Mouse (Mus musculus): ENCODE measurements around the gene Fbxo44.

Fbxo44 gene

GRCm38 (mm10) chr4:148165551-148165950 lies 5.3 kb upstream of the Fbxo44 start:
- no peak for DNase-seq (ENCODE audit: low spot score)

DNA sequence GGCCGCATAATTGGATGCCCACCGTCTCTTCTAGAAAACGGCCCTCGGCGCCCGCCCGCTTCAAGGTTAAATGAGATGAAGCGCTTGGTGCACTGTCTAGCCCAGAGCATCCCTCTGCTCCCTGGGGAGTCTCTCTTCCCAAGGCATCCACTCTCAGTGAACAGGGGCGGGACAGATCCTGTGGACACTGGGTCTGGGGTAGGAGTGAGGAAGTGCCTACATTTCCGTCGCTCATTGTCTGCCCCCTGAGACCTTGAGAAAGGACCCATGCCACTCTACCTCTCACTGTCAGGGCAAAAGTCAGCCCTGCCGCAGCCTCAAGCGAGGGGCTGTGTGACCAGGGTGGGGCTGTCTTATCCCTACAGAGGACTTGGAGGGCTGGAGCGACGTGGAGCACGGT lies 4.2 kb upstream of the Fbxo44 start:
- DNase-seq (ENCODE audit: low spot score), result no peak

DNA sequence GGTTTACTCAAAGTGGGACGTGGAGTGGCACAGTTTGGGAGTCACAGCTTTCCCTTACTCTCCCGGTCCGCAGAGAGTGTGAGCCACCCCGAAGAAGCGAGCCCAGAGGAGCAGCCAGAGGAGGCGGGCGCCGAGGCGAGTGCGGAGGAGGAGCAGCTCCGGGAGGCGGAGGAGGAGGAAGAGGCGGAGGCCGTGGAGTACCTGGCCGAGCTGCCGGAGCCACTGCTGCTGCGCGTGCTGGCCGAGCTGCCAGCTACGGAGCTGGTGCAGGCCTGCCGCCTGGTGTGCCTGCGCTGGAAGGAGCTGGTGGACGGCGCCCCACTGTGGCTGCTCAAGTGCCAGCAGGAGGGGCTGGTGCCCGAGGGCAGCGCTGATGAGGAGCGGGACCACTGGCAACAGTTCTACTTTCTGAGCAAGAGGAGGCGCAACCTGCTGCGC lies 3.7 kb upstream of the Fbxo44 start:
- DNase-seq (ENCODE audit: low spot score), result peak; percentile 91

DNA sequence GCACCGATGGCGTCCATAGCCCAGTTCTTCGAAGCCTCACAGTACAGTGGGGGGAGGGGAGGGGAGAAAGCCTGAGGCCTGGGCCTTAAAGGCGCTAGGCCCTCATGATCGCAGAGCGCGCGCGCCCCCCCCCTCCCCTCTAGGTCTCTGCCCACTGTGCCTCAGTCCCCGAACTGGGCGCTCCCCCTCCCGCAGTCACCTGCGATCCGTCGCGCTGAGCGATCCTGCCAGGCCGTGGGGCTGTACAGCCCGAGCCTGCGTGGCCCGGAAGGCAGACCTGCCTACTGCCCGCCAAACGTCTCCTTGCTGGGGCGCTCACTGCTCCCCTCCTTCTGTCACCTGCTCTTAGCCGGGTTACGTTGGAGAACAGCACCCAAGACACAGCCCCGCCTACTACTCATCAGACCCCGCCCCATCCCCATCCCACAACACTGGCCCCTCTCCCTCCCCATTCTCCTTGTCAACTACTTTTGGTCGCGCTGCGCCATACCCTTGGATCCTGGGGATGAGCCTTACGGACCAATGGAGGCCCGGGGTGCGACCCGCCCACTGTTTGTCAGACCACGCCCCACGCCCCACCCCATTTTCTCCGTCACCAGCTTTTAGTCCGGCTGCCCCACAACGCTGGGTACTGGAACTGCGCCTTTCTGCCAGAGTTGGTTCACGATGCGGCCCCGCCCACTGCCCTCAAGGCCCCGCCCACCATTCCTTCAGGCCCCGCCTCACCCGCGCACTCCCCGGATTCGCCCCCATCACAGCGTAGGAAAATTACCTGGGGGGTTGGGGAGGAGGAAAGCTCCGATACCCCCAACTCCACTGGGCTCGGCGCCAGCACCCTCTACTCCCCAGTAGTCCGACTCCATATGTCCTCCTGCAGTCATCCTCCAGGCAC lies 492 bp downstream of the Fbxo44 start:
- peak; percentile 98 for DNase-seq (ENCODE audit: low spot score)

GRCm38 (mm10) chr4:148158436-148159348 lies 1.6 kb downstream of the Fbxo44 start:
- peak; percentile 47 for DNase-seq (ENCODE audit: low spot score)

DNA sequence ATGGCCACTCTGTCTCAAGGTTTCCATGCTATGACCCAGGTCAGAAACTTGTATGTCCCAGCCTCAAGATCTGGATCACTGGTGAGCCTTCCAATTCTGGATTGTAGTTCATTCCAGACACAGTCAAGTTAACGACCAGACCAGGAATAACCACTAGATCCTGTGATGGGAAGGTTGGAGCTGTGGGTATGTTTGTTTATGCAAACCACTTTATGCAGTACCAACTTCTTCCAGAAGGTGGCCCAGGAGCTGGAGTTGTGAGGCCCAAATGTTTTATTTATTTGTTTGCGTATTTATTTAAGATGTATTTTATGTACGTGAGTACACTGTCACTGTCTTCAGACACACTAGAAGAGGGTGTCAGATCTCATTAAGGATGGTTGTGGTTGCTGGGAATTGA lies 5.3 kb downstream of the Fbxo44 start:
- peak; percentile 73 for DNase-seq (ENCODE audit: low spot score)

DNA sequence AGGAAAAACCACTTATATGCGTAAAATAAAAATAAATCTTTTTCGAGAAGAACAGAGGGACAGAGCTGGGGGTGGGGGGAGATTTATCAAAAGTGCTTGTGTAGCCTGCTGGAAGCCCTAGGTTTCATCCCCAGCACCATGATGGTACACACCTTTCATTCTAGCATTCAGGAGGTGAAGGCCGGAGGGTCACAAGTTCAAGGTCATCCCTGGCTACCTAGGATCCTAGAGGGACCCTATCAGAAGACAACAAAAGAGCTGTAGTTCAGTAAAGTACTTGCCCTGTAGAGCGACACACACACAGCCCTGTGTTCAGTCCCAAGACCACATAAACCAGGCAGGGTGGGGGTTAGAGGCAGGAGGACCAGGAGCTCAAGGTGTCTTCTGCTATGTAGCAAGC lies 6.3 kb downstream of the Fbxo44 start:
- no peak for DNase-seq (ENCODE audit: low spot score)

DNA sequence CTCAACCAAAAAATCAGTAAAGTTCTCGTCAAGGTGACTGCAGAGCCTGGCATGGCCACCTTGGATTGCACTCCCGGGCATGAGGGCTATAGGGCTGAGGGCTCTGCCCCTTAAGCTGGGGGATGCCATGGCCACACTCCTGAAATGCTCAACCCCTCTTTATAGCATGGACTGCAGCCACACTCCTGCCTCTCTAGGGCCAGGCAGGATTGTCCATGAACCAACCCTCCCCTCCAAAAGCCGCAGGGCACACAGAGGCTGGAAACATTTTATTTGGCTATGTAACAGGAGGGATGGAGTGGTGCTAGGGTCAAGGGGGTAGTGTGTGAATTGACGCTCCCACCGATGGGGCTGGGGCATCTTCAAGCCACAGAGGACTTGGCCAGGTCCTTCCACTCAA lies 7.7 kb downstream of the Fbxo44 start:
- DNase-seq (ENCODE audit: low spot score), result no peak

DNA sequence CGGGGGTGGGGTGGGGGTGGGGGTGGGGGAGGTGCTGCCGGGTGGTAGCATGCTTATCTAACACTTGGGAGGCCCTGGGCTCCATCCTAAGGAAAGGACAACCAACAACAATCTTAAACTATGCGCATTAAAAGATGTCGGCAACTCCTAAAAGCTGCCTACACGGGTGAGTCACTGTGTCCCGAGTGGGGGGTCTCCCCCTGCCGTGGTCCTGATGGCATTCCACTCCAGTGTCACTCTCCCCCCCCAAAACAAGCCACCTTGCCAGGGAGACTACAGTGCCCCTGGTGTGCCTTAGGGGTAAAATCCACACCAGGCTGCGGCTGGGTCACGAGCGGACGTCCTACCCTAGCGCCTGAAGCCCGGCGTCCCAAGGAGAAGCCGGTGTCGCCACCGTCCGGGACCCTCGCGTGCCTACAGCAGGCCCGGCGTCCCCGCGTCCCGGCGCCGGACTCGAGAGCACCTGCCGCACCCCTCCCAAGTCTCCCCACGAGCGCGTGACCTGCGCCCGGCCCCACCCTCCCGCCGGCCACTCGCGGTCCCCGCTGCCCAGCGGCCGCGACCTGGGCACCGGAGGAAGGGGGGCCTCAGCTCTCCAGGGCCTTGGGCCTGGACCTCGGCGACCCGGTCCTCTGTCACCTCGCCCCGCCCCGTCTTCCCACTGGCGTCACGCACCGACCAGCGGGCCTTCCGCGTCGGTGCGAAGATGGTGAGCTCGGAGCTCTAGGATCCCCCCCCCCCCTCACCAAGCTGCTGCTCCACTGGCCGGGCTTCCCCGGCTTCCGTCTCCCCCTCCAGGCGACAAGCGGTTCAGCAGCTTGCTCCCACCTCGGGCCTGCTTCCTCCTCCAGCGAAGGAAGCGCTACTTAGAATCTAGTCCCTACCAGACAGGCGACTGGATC lies 8.8 kb downstream of the Fbxo44 start, which contains the start of gene Fbxo6:
Gene Fbxo6 (minus strand): TSS at position 874 of the 902 bp plus-strand sequence.
- peak; percentile 94 for DNase-seq (ENCODE audit: low spot score)

DNA sequence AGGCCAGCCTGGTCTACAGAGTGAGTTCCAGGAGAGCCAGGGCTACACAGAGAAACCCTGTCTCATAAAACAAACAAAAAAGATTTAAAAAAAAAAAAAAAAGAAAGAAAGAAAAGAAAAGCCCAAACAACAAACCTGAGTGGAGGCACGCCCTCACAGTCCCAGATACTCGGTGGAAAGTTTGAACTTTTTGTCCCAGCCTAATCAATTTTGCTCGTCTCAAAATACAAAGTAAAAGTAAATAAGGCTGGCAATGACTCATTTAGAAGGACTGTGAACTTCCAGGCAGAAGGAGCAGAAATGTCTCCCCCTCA lies 9.4 kb downstream of the Fbxo44 start:
- no peak for DNase-seq (ENCODE audit: low spot score)

GRCm38 (mm10) chr4:148150242-148150641 lies 10.0 kb downstream of the Fbxo44 start:
- no peak for DNase-seq (ENCODE audit: low spot score)

GRCm38 (mm10) chr4:148149540-148149939 lies 10.7 kb downstream of the Fbxo44 start:
- no peak for DNase-seq (ENCODE audit: low spot score)

DNA sequence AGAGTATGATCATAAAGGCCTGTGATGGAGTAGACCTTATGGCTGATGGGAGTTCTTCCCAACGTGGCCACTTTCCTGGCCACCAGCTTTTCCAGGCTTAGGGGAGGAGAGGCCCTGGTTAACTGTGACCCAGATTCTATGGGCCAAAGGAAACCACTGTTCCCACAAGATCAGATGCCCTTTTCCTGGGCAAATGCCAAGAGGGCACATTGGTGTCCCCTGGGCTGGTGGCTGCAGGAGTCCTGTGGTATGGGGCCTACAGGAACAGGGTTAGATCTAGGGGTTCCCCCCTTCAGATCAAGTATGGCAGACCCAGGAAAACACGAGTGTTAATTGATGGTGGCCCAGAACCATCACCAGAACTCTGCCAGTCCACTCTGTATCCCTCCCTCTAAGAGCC lies 12.6 kb downstream of the Fbxo44 start:
- no peak for DNase-seq (ENCODE audit: low spot score)

GRCm38 (mm10) chr4:148143721-148144120 lies 16.6 kb downstream of the Fbxo44 start:
- no peak for DNase-seq (ENCODE audit: low spot score)

GRCm38 (mm10) chr4:148140098-148141011 lies 19.9 kb downstream of the Fbxo44 start:
- DNase-seq (ENCODE audit: low spot score), result peak; percentile 95

GRCm38 (mm10) chr4:148139767-148140097 lies 20.6 kb downstream of the Fbxo44 start:
- DNase-seq (ENCODE audit: low spot score), result no peak

DNA sequence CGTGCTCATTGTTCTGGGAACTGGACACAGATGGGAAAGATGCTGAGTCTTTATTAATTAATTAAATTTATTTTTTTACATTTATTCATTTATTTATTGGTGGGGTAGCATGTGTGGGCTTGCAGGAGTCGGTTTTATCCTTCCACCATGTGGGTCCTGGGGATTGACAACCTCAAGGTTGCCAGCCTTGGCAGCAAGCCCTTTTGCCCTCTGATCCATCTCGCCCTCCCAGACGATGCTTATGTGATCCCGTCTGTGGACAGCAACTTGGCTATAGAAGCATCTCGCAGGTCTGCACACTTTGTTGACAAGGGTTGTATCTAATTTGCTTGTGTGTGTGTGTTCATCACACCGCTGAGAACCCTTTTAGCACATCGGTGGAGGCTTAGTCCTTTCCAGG lies 22.8 kb downstream of the Fbxo44 start:
- DNase-seq (ENCODE audit: low spot score), result no peak

GRCm38 (mm10) chr4:148134988-148135387 lies 25.3 kb downstream of the Fbxo44 start:
- DNase-seq (ENCODE audit: low spot score), result no peak

DNA sequence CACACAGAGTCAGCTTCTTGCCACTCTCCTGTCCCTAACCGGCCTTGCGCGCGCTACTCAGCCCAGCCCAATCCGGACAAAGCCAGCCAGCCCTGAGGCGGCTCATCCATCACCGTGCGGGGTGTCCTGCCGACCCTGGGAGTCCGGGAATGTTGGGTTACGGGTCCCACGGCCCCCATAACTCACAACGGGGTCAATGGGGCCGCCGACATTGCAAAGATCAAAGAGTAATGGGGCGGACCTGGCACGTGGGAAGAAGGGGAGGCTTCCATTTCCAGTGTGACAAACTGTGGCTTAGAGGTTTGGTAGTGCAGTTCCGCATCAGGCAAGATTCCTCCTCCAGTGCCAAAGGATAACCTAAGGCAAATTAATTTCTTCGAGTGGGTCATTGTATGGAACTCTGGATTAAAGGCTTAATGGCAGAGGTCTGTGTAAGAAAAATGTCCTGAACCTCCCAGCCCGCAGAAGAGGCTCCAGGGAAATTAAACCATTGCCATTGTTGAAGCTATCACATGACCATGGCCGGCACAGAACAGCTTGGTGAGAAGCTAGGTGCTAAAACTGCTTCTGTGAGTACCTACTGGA lies 28.7 kb downstream of the Fbxo44 start:
- DNase-seq (ENCODE audit: low spot score), result peak; percentile 52

Measured in MN1 (cell line).